Mouse (Mus musculus): ENCODE data around the gene Epyc. TPM values are rescaled to one million over a fixed set of nuclear protein-coding genes. Genes with fewer than 3 reads are reported as not detected.
"Not testable (repeated sequence)": the region's sequence is repeated elsewhere in the genome, so short reads cannot be mapped to it uniquely, and the experiment has no call there.

The Epyc gene
- polyA plus RNA-seq, 1 experiment: not detected

- Histone ChIP-seq H3K4me1 (ENCODE audit: control insufficient read depth, insufficient read depth, low read length) (peaks cover 2% of the 10 kb centered on the region), H3K27ac (ENCODE audit: insufficient read depth, low read depth, low read length) (no peak overlapping the region), H3K4me3 (ENCODE audit: insufficient read depth, low read length) (no peak overlapping the region)
- TF ChIP-seq CTCF (IDR thresholded peaks at IDR 0.05; ENCODE audit: low read depth, low read length): no peak
- no peak for TF ChIP-seq POLR2A (IDR thresholded peaks at IDR 0.05; ENCODE audit: borderline replicate concordance, low read depth, low read length)
Measured at GRCm38 (mm10) chr10:97702321-97702720, 58.5 kb downstream of the Epyc start.

DNA sequence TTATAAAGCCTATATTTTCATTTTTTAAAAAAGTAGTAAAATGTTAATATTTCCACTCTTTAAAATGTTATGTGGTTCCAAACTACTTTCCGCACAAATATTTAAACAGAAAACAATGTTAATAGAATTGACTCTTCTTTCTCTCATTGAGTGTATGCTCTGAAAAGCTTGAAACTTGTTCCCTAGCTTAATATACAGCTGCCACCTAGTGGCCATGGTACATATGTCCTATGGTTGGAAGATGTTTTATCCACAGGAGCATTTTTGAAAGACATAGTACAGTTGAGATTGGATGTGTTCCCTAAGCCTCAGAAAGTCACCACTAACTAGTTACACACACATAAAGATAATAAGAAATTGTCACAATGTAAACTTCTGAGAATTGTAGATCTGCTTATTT lies 60.7 kb downstream of the Epyc start:
- Histone ChIP-seq H3K27ac (ENCODE audit: insufficient read depth, low read depth, low read length) (no peak overlapping the region), H3K4me3 (ENCODE audit: insufficient read depth, low read length) (no peak overlapping the region), H3K4me1 (ENCODE audit: control insufficient read depth, insufficient read depth, low read length) (no peaks in the 10 kb centered on the region)
- TF ChIP-seq CTCF (IDR thresholded peaks at IDR 0.05; ENCODE audit: low read depth, low read length) (no peak), POLR2A (IDR thresholded peaks at IDR 0.05; ENCODE audit: borderline replicate concordance, low read depth, low read length) (no peak)

GRCm38 (mm10) chr10:97712687-97713086 lies 68.8 kb downstream of the Epyc start:
- Histone ChIP-seq H3K4me1 (ENCODE audit: control insufficient read depth, insufficient read depth, low read length) (no peaks in the 10 kb centered on the region), H3K27ac (ENCODE audit: insufficient read depth, low read depth, low read length) (no peak overlapping the region), H3K4me3 (ENCODE audit: insufficient read depth, low read length) (no peak overlapping the region)
- no peak for TF ChIP-seq CTCF (IDR thresholded peaks at IDR 0.05; ENCODE audit: low read depth, low read length)
- no peak for TF ChIP-seq POLR2A (IDR thresholded peaks at IDR 0.05; ENCODE audit: borderline replicate concordance, low read depth, low read length)

- TF ChIP-seq POLR2A (IDR thresholded peaks at IDR 0.05; ENCODE audit: borderline replicate concordance, low read depth, low read length) (no peak), CTCF (IDR thresholded peaks at IDR 0.05; ENCODE audit: low read depth, low read length) (no peak)
- H3K4me1 ChIP-seq (ENCODE audit: control insufficient read depth, insufficient read depth, low read length): no peaks in the 10 kb centered on the region
- no peak overlapping the region for H3K27ac ChIP-seq (ENCODE audit: insufficient read depth, low read depth, low read length)
- no peak overlapping the region for H3K4me3 ChIP-seq (ENCODE audit: insufficient read depth, low read length)
Measured at GRCm38 (mm10) chr10:97714584-97714983, 70.7 kb downstream of the Epyc start.

DNA sequence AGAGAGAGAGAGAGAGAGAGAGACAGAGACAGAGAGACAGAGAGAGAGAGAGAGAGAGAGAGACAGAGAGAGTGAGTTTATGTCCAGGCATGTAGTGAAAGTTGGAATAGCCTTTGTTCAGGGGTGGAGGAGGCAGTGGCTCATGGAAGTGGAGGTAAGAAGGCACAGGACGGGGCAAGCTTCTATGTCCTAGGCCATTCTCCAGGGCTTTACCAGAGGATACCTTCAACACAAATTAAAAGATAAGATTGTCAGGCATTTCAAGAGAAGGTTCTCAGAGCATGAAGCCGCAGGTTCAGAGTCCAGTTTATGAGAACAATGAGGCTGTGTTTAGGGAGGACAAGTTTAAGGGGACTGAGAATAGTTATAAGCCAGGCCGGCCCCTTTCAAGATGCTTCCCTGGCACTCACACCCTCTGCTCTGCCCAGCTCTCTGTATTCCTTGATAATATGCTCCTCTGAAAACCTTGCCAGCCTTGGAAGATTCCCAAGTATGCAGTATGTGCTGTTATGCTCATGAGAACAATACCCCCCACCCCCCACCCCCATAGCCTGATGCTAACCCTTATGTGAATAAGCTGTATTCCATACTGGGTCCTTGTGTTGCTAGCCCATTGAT lies 71.5 kb downstream of the Epyc start:
- TF ChIP-seq CTCF (IDR thresholded peaks at IDR 0.05; ENCODE audit: low read depth, low read length) (no peak), POLR2A (IDR thresholded peaks at IDR 0.05; ENCODE audit: borderline replicate concordance, low read depth, low read length) (no peak)
- Histone ChIP-seq H3K27ac (ENCODE audit: insufficient read depth, low read depth, low read length) (no peak overlapping the region), H3K4me3 (ENCODE audit: insufficient read depth, low read length) (no peak overlapping the region), H3K4me1 (ENCODE audit: control insufficient read depth, insufficient read depth, low read length) (no peaks in the 10 kb centered on the region)

DNA sequence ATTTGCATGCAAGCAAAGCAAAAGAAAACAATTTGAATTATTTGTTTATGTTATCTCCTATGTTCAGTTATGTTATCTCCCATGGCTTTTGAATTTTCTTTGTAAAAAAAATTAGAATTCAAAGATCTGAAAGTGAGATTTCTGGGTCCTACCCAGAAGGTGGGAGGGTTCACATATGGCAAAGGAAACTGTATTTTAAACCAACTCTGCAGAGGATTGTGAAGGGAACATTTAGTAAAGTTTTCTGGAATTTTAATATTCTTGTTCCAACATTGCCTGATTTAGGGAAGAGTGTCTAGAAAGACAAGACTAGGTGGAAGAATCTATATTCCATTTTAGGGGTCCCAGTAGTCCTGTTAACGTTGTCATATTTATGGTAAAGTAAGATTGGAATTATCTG lies 73.4 kb downstream of the Epyc start:
- no peak for TF ChIP-seq POLR2A (IDR thresholded peaks at IDR 0.05; ENCODE audit: borderline replicate concordance, low read depth, low read length)
- no peak for TF ChIP-seq CTCF (IDR thresholded peaks at IDR 0.05; ENCODE audit: low read depth, low read length)
- no peak overlapping the region for H3K4me3 ChIP-seq (ENCODE audit: insufficient read depth, low read length)
- no peak overlapping the region for H3K27ac ChIP-seq (ENCODE audit: insufficient read depth, low read depth, low read length)
- no peaks in the 10 kb centered on the region for H3K4me1 ChIP-seq (ENCODE audit: control insufficient read depth, insufficient read depth, low read length)

DNA sequence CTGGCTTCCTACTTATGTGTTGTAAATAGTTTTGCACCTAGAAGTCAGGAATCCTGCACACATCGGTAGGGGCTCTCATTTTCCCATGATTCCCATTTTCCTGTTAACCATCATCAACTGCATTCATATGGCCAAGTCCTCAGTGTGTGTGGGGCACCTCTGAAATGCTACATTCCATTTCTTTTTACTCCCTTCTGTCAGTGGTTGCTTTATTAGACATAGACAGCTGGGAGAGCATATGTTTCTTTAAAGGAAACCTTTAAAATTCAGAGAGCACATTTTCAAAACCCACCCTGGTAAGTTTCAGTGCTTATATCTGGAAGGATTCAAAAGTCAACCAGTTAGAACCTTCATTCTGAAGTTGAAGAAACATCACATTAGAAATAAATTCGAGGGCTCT lies 74.2 kb downstream of the Epyc start:
- H3K27ac ChIP-seq (ENCODE audit: insufficient read depth, low read depth, low read length): no peak overlapping the region
- no peaks in the 10 kb centered on the region for H3K4me1 ChIP-seq (ENCODE audit: control insufficient read depth, insufficient read depth, low read length)
- TF ChIP-seq CTCF (IDR thresholded peaks at IDR 0.05; ENCODE audit: low read depth, low read length): no peak
- TF ChIP-seq POLR2A (IDR thresholded peaks at IDR 0.05; ENCODE audit: borderline replicate concordance, low read depth, low read length): no peak
- H3K4me3 ChIP-seq (ENCODE audit: insufficient read depth, low read length): no peak overlapping the region

- TF ChIP-seq CTCF (IDR thresholded peaks at IDR 0.05; ENCODE audit: low read depth, low read length) (no peak), POLR2A (IDR thresholded peaks at IDR 0.05; ENCODE audit: borderline replicate concordance, low read depth, low read length) (no peak)
- no peak overlapping the region for H3K4me3 ChIP-seq (ENCODE audit: insufficient read depth, low read length)
- no peaks in the 10 kb centered on the region for H3K4me1 ChIP-seq (ENCODE audit: control insufficient read depth, insufficient read depth, low read length)
- no peak overlapping the region for H3K27ac ChIP-seq (ENCODE audit: insufficient read depth, low read depth, low read length)
Measured at GRCm38 (mm10) chr10:97720625-97721024, 76.8 kb downstream of the Epyc start.

DNA sequence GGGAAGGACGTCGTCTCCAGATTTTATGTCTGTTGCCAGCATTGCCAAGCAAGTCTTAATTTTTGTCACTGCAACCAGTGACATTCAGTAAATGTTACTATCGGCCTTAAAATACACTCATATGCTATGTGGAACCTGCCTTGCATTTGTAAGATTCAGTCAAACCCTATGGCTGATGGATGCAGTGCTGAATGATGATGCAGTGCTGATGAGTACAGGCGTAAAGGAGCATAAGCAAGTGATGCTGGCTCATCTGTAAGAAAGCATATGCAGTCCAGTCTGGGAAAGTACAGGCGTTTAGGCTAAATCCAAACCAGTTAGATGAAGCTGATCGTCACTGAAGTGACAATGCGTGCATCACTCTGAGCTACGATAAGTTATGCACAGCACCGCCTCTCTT lies 78.8 kb downstream of the Epyc start:
- TF ChIP-seq CTCF (IDR thresholded peaks at IDR 0.05; ENCODE audit: low read depth, low read length) (no peak), POLR2A (IDR thresholded peaks at IDR 0.05; ENCODE audit: borderline replicate concordance, low read depth, low read length) (no peak)
- no peaks in the 10 kb centered on the region for H3K4me1 ChIP-seq (ENCODE audit: control insufficient read depth, insufficient read depth, low read length)
- no peak overlapping the region for H3K4me3 ChIP-seq (ENCODE audit: insufficient read depth, low read length)
- no peak overlapping the region for H3K27ac ChIP-seq (ENCODE audit: insufficient read depth, low read depth, low read length)

DNA sequence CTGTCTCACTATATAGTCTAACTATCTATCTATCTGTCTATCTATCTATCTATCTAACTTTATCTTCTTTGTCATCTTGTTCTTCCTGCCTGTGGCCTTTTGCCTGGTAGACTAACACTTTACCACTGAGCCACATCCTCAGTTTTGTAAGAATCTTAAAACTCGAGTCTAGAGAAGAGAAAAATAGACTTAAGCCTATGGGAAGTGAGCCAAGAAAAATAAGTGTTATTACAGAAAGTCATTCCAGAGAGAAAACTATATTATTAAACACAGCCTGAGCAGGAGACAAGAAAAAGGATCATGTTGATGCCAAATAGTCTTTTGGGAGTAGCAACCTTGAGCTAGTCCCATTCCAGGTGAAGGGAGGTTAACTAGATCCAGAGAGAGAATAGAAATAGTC lies 82.1 kb downstream of the Epyc start:
- TF ChIP-seq CTCF (IDR thresholded peaks at IDR 0.05; ENCODE audit: low read depth, low read length) (no peak), POLR2A (IDR thresholded peaks at IDR 0.05; ENCODE audit: borderline replicate concordance, low read depth, low read length) (no peak)
- Histone ChIP-seq H3K27ac (ENCODE audit: insufficient read depth, low read depth, low read length) (no peak overlapping the region), H3K4me1 (ENCODE audit: control insufficient read depth, insufficient read depth, low read length) (no peaks in the 10 kb centered on the region), H3K4me3 (ENCODE audit: insufficient read depth, low read length) (no peak overlapping the region)

DNA sequence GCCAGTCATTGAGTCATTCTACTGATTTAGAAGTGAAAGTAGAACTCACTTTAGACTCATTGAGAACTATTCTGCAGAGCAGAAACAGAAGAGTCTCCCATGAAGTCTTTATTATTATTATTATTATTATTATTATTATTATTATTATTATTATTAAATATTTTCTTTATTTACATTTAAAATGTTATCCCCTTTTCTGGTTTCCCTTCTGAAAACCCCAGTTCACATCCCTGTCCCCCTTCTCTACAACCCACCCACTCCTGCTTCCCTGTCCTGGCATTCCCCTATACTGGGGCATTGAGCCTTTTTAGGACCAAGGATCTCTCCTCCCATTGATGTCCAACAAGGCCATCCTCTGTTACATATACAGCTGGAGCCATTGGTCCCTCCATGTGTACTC lies 82.8 kb downstream of the Epyc start, which contains the start of gene C030005K15Rik:
Gene C030005K15Rik, minus strand, starts transcription at position 101 of the 400 bp plus-strand sequence.
- not testable (repeated sequence) for H3K27ac ChIP-seq (ENCODE audit: insufficient read depth, low read depth, low read length); H3K4me3 ChIP-seq (ENCODE audit: insufficient read depth, low read length); H3K4me1 ChIP-seq (ENCODE audit: control insufficient read depth, insufficient read depth, low read length)

Other genes starting within 250 kb of the Epyc start
- 1.3 and 2.1 TPM in 2 replicates for gene Dcn, start 164.5 kb upstream of the Epyc start, polyA plus RNA-seq (2012; ENCODE audit: insufficient read depth, insufficient read length, missing spikeins)
- not detected in 2 replicates for gene Lum, start 78.9 kb upstream of the Epyc start, polyA plus RNA-seq (2012; ENCODE audit: insufficient read depth, insufficient read length, missing spikeins)
- not detected in 2 replicates for gene Kera, start 37.2 kb upstream of the Epyc start, polyA plus RNA-seq (2012; ENCODE audit: insufficient read depth, insufficient read length, missing spikeins)
- gene Ccer1, start 49.0 kb downstream of the Epyc start, polyA plus RNA-seq (2012; ENCODE audit: insufficient read depth, insufficient read length, missing spikeins): not detected in 2 replicates
- gene C030005K15Rik, start 82.7 kb downstream of the Epyc start, polyA plus RNA-seq (2012; ENCODE audit: insufficient read depth, insufficient read length, missing spikeins): not detected in 2 replicates